Mouse (Mus musculus) gastrocnemius, adult 2 months (tissue): ENCODE measurements around the gene Rab4b. TPM values are rescaled to one million over a fixed set of nuclear protein-coding genes. Genes with fewer than 3 reads are reported as not detected.

Experiments used
- DNase-seq: peaks from one replicate; pipeline ENCODE4 v3.0.0; 2022
- H3K27ac ChIP-seq: fragments of 200-600 bp; 2 replicates; pipeline ENCODE4 v1.8.1; 2022; ENCODE audit warnings: mild to moderate bottlenecking
- H3K4me3 ChIP-seq: fragments of 200-600 bp; 2 replicates; pipeline ENCODE4 v1.8.1; 2022; ENCODE audit warnings: mild to moderate bottlenecking, moderate library complexity
- CTCF ChIP-seq: fragments of 200-600 bp; IDR thresholded peaks from 2 replicates; pipeline ENCODE4 v1.8.1; 2022; ENCODE audit warnings: antibody characterized with exemption, mild to moderate bottlenecking, moderate library complexity
- intact Hi-C: fragments of 180-260 bp; cut with DNase I; formaldehyde crosslinking; loops from one replicate; pipeline ENCODE4 v1.15.1; 2025
- microRNA-seq: library from miRNA; unstranded; fragments of <30 nt; microRNA quantifications from one replicate; pipeline ENCODE4 v1.2.0, GENCODE M21; 2021
- total RNA-seq, 2 experiments: library from RNA; stranded (reverse); gene quantifications; 2 replicates each; pipeline ENCODE4 v1.2.3; 2021

Rab4b gene
- total RNA-seq, 2 experiments from 2014 or later = 5.7 to 6.5 TPM

GRCm38 (mm10) chr7:27133156-27133555 lies 45.5 kb downstream of the Rab4b start:
- intact Hi-C loops = loop anchor here (2.0 kb wide), 3 partner anchors 26 to 152 kb away; no protein-coding TSS in a partner anchor
- TF ChIP-seq CTCF = no peak
- peak; percentile 39 for DNase-seq
- Histone ChIP-seq H3K4me3 (no peak overlapping the region), H3K27ac (no peak overlapping the region)

GRCm38 (mm10) chr7:27132588-27132987 lies 46.1 kb downstream of the Rab4b start:
- TF ChIP-seq CTCF = peak; percentile 65
- H3K27ac ChIP-seq = no peak overlapping the region
- DNase-seq = peak; percentile 67
- intact Hi-C loops = loop anchor here (2.0 kb wide), 3 partner anchors 26 to 152 kb away; no protein-coding TSS in a partner anchor
- no peak overlapping the region for H3K4me3 ChIP-seq

GRCm38 (mm10) chr7:27131387-27131786 lies 47.3 kb downstream of the Rab4b start:
- DNase-seq = no peak
- Histone ChIP-seq H3K4me3 (no peak overlapping the region), H3K27ac (no peak overlapping the region)
- peak; percentile 31 for TF ChIP-seq CTCF
- intact Hi-C loops = no loop called here

- intact Hi-C loops = no loop called here
- DNase-seq = no peak
- TF ChIP-seq CTCF = no peak
- no peak overlapping the region for H3K27ac ChIP-seq
- H3K4me3 ChIP-seq = no peak overlapping the region
Measured at GRCm38 (mm10) chr7:27130521-27131370, 48.0 kb downstream of the Rab4b start.

- no peak for DNase-seq
Measured at GRCm38 (mm10) chr7:27129811-27130210, 48.9 kb downstream of the Rab4b start.

GRCm38 (mm10) chr7:27128946-27129345 lies 49.8 kb downstream of the Rab4b start:
- no peak for TF ChIP-seq CTCF
- Histone ChIP-seq H3K27ac (no peak overlapping the region), H3K4me3 (no peak overlapping the region)
- intact Hi-C loops = no loop called here
- DNase-seq = no peak

More at GRCm38 (mm10) chr7:27129811-27130210, 48.9 kb downstream of the Rab4b start:
- intact Hi-C loops = no loop called here
- no peak overlapping the region for H3K4me3 ChIP-seq
- TF ChIP-seq CTCF = no peak
- H3K27ac ChIP-seq = no peak overlapping the region

- intact Hi-C loops = no loop called here
- peak; percentile 69 for TF ChIP-seq CTCF
- H3K4me3 ChIP-seq = no peak overlapping the region
- peak; percentile 34 for DNase-seq
- H3K27ac ChIP-seq = no peak overlapping the region
Measured at GRCm38 (mm10) chr7:27128162-27128561, 50.5 kb downstream of the Rab4b start.

GRCm38 (mm10) chr7:27124969-27125368 lies 53.7 kb downstream of the Rab4b start:
- no peak for TF ChIP-seq CTCF
- H3K27ac ChIP-seq = no peak overlapping the region
- H3K4me3 ChIP-seq = no peak overlapping the region
- no peak for DNase-seq
- intact Hi-C loops = no loop called here

GRCm38 (mm10) chr7:27124305-27124832 lies 54.3 kb downstream of the Rab4b start:
- TF ChIP-seq CTCF = no peak
- no peak for DNase-seq
- H3K4me3 ChIP-seq = no peak overlapping the region
- H3K27ac ChIP-seq = no peak overlapping the region
- intact Hi-C loops = no loop called here

GRCm38 (mm10) chr7:27119676-27120075 lies 59.0 kb downstream of the Rab4b start, which contains the start of gene Cyp2f2:
Gene Cyp2f2 (plus strand): TSS chr7:27119909.
- no peak for TF ChIP-seq CTCF
- peak within 1 kb of the TSS; percentile 39; the same call in 1 of the 2 replicates for H3K27ac ChIP-seq
- intact Hi-C loops = no loop called here
- H3K4me3 ChIP-seq = no peak within 1 kb of the TSS
- DNase-seq = no peak

Small RNA genes lying within 50 kb of the gene (microRNA-seq; reads per million reads assigned to microRNA genes)
- not detected for gene Mir1191
- not detected for gene Mir3101

Other genes with a start within 250 kb of the Rab4b start
- gene Cyp2a22, start 239.5 kb downstream of the Rab4b start, total RNA-seq = not detected
- under 1 TPM in 1 of 2 experiments, not detected in 1; 0.14 TPM for gene Cyp2a12, start 149.8 kb downstream of the Rab4b start, total RNA-seq
- under 1 TPM; 0.50 to 0.64 TPM for gene Cyp2f2, start 59.0 kb downstream of the Rab4b start, total RNA-seq
- not detected for gene Cyp2t4, start 25.2 kb downstream of the Rab4b start, total RNA-seq
- 100 to 1,000 TPM in 1 of 2 experiments, 10 to 100 TPM in 1; 97.6 to 119 TPM for gene Egln2, start 12.1 kb downstream of the Rab4b start, total RNA-seq
- gene Gm21983, start 2.2 kb upstream of the Rab4b start, total RNA-seq = under 1 TPM in 1 of 2 experiments, not detected in 1; 0.18 TPM
- gene Mia, start 2.3 kb upstream of the Rab4b start, total RNA-seq = not detected
- gene BC024978, start 16.9 kb upstream of the Rab4b start, total RNA-seq = 10 to 100 TPM; 14.6 to 15.8 TPM
- gene Snrpa, start 17.4 kb upstream of the Rab4b start, total RNA-seq = 10 to 100 TPM; 32.5 to 37.3 TPM
- 1 to 10 TPM; 3.9 to 4.3 TPM for gene Itpkc, start 49.8 kb upstream of the Rab4b start, total RNA-seq
- 1 to 10 TPM; 3.2 to 3.4 TPM for gene Coq8b, start 54.1 kb upstream of the Rab4b start, total RNA-seq
- 1 to 10 TPM; 3.8 to 4.2 TPM for gene Numbl, start 79.5 kb upstream of the Rab4b start, total RNA-seq
- 10 to 100 TPM; 48.0 to 81.2 TPM for gene Ltbp4, start 158.8 kb upstream of the Rab4b start, total RNA-seq
- gene Shkbp1, start 177.1 kb upstream of the Rab4b start, total RNA-seq = 1 to 10 TPM; 2.3 to 2.8 TPM
- gene Gm20479, start 178.5 kb upstream of the Rab4b start, total RNA-seq = not detected